Mouse (Mus musculus) layer of hippocampus, adult 2 months (tissue): ENCODE results near the gene C1qtnf12. TPM values are rescaled to one million over a fixed set of nuclear protein-coding genes. Genes with fewer than 3 reads are reported as not detected.

Experiments
- DNase-seq, 2 experiments: peaks; one replicate each; pipeline ENCODE4 v3.0.0; 2022; ENCODE audit warnings: low spot score in 2 of 2
- H3K27ac ChIP-seq: fragments of 200-600 bp; 2 replicates; pipeline ENCODE4 v1.8.1; 2022
- H3K4me3 ChIP-seq: fragments of 200-600 bp; 2 replicates; pipeline ENCODE4 v1.8.1; 2022; ENCODE audit warnings: mild to moderate bottlenecking
- CTCF ChIP-seq: fragments of 200-600 bp; conservative IDR thresholded peaks from 2 replicates; pipeline ENCODE4 v1.8.1; 2022; ENCODE audit warnings: antibody characterized with exemption, mild to moderate bottlenecking, moderate library complexity
- total RNA-seq, 2 experiments: library from RNA; stranded (reverse); gene quantifications; 2 replicates each; pipeline ENCODE4 v1.2.3; 2021

The C1qtnf12 gene
- total RNA-seq, 2 experiments from 2014 or later = 11.5 to 18.0 TPM

GRCm38 (mm10) chr4:155973239-155973638, 11.1 kb downstream of the C1qtnf12 start:
- no peak overlapping the region for H3K4me3 ChIP-seq
- no peak for DNase-seq
- no peak overlapping the region for H3K27ac ChIP-seq
- TF ChIP-seq CTCF = 0 out of 2 replicates have a peak, but pooled peaks have one; percentile 7

GRCm38 (mm10) chr4:155981436-155982082, 19.4 kb downstream of the C1qtnf12 start:
- no peak for DNase-seq
- H3K4me3 ChIP-seq = no peak overlapping the region
- no peak for TF ChIP-seq CTCF
- no peak overlapping the region for H3K27ac ChIP-seq

- DNase-seq = no peak
- Histone ChIP-seq H3K4me3 (no peak overlapping the region), H3K27ac (no peak overlapping the region)
- no peak for TF ChIP-seq CTCF
Measured at GRCm38 (mm10) chr4:155983788-155984187, 21.7 kb downstream of the C1qtnf12 start.

GRCm38 (mm10) chr4:155991211-155991907, 29.2 kb downstream of the C1qtnf12 start:
- no peak for TF ChIP-seq CTCF
- Histone ChIP-seq H3K27ac (peak overlapping the region; percentile 96), H3K4me3 (peak overlapping the region; percentile 88)
- DNase-seq = peak; percentile 10 to 12

- Histone ChIP-seq H3K27ac (peak overlapping the region; percentile 96), H3K4me3 (peak overlapping the region; percentile 88)
- no peak for TF ChIP-seq CTCF
- no peak for DNase-seq
Measured at GRCm38 (mm10) chr4:155991908-155992230, 29.8 kb downstream of the C1qtnf12 start.

- peak; percentile 83 for DNase-seq
- Histone ChIP-seq H3K4me3 (peak within 1 kb of the TSS; percentile 88), H3K27ac (peak within 1 kb of the TSS; percentile 100)
- TF ChIP-seq CTCF = peak; percentile 84
Measured at GRCm38 (mm10) chr4:155992241-155992905, 30.3 kb downstream of the C1qtnf12 start, which contains the start of the genes B3galt6 and Sdf4. Gene B3galt6, minus strand, starts transcription at chr4:155992649. Gene Sdf4, plus strand, starts transcription at chr4:155992872.

- TF ChIP-seq CTCF = no peak
- peak overlapping the region; percentile 76 for H3K4me3 ChIP-seq
- peak overlapping the region; percentile 100 for H3K27ac ChIP-seq
- DNase-seq = peak; percentile 94 to 95
Measured at GRCm38 (mm10) chr4:155992906-155993547, 30.9 kb downstream of the C1qtnf12 start.

- Histone ChIP-seq H3K27ac (peak overlapping the region; percentile 100), H3K4me3 (peak overlapping the region; percentile 76)
- no peak for TF ChIP-seq CTCF
- DNase-seq = no peak
Measured at GRCm38 (mm10) chr4:155993606-155994005, 31.5 kb downstream of the C1qtnf12 start.

- no peak for TF ChIP-seq CTCF
- DNase-seq = no peak
- H3K27ac ChIP-seq = no peak overlapping the region
- H3K4me3 ChIP-seq = no peak overlapping the region
Measured at GRCm38 (mm10) chr4:156004109-156004508, 42.0 kb downstream of the C1qtnf12 start.

GRCm38 (mm10) chr4:156008369-156008768, 46.3 kb downstream of the C1qtnf12 start:
- no peak for TF ChIP-seq CTCF
- no peak overlapping the region for H3K4me3 ChIP-seq
- H3K27ac ChIP-seq = no peak overlapping the region
- no peak for DNase-seq

GRCm38 (mm10) chr4:156013637-156014036, 51.5 kb downstream of the C1qtnf12 start, which contains the start of gene Tnfrsf4:
Gene Tnfrsf4, plus strand, starts transcription at chr4:156013843.
- DNase-seq = no peak
- no peak within 1 kb of the TSS for H3K4me3 ChIP-seq
- TF ChIP-seq CTCF = no peak

GRCm38 (mm10) chr4:156014436-156014835, 52.3 kb downstream of the C1qtnf12 start:
- DNase-seq = no peak
- no peak overlapping the region for H3K4me3 ChIP-seq

More at GRCm38 (mm10) chr4:156013637-156014036, 51.5 kb downstream of the C1qtnf12 start, which contains the start of gene Tnfrsf4:
- no peak within 1 kb of the TSS for H3K27ac ChIP-seq

More at GRCm38 (mm10) chr4:156014436-156014835, 52.3 kb downstream of the C1qtnf12 start:
- H3K27ac ChIP-seq = no peak overlapping the region
- TF ChIP-seq CTCF = no peak

Other genes with a start within 250 kb of the C1qtnf12 start
- 10 to 100 TPM; 32.7 to 39.0 TPM for gene Tmem240, start 227.5 kb upstream of the C1qtnf12 start, total RNA-seq
- gene Atad3a, start 201.2 kb upstream of the C1qtnf12 start, total RNA-seq = 10 to 100 TPM; 49.9 to 51.4 TPM
- 1 to 10 TPM; 9.6 to 9.8 TPM for gene Vwa1, start 187.6 kb upstream of the C1qtnf12 start, total RNA-seq
- 10 to 100 TPM; 24.0 to 24.8 TPM for gene Tmem88b, start 176.4 kb upstream of the C1qtnf12 start, total RNA-seq
- gene Ankrd65, start 171.9 kb upstream of the C1qtnf12 start, total RNA-seq = under 1 TPM in 1 of 2 experiments, not detected in 1; 0.32 TPM
- 10 to 100 TPM; 86.6 to 89.6 TPM for gene Mrpl20, start 159.4 kb upstream of the C1qtnf12 start, total RNA-seq
- gene Ccnl2, start 149.8 kb upstream of the C1qtnf12 start, total RNA-seq = 10 to 100 TPM; 79.4 to 94.2 TPM
- 100 to 1,000 TPM; 102 to 105 TPM for gene Aurkaip1, start 131.0 kb upstream of the C1qtnf12 start, total RNA-seq
- gene Mxra8, start 122.6 kb upstream of the C1qtnf12 start, total RNA-seq = 10 to 100 TPM in 1 of 2 experiments, 1 to 10 TPM in 1; 8.4 to 10.6 TPM
- gene Dvl1, start 114.9 kb upstream of the C1qtnf12 start, total RNA-seq = 10 to 100 TPM; 80.8 to 81.9 TPM
- gene Tas1r3, start 99.0 kb upstream of the C1qtnf12 start, total RNA-seq = under 1 TPM; 0.33 to 0.44 TPM
- gene Cptp, start 92.9 kb upstream of the C1qtnf12 start, total RNA-seq = 10 to 100 TPM; 29.2 to 31.7 TPM
- gene Ints11, start 92.8 kb upstream of the C1qtnf12 start, total RNA-seq = 10 to 100 TPM; 33.7 to 35.8 TPM
- gene Pusl1, start 70.5 kb upstream of the C1qtnf12 start, total RNA-seq = 10 to 100 TPM; 62.3 to 68.1 TPM
- gene Acap3, start 70.5 kb upstream of the C1qtnf12 start, total RNA-seq = 100 to 1,000 TPM; 121 to 129 TPM
- gene Ube2j2, start 18.5 kb upstream of the C1qtnf12 start, total RNA-seq = 10 to 100 TPM; 69.8 to 71.2 TPM
- 10 to 100 TPM in 1 of 2 experiments, 1 to 10 TPM in 1; 9.3 to 10.1 TPM for gene B3galt6, start 30.3 kb downstream of the C1qtnf12 start, total RNA-seq
- 100 to 1,000 TPM; 191 to 194 TPM for gene Sdf4, start 30.6 kb downstream of the C1qtnf12 start, total RNA-seq
- 1 to 10 TPM; 1.3 to 2.3 TPM for gene Tnfrsf4, start 51.5 kb downstream of the C1qtnf12 start, total RNA-seq
- not detected for gene Tnfrsf18, start 63.8 kb downstream of the C1qtnf12 start, total RNA-seq
- under 1 TPM in 1 of 2 experiments, not detected in 1; 0.26 TPM for gene Ttll10, start 97.1 kb downstream of the C1qtnf12 start, total RNA-seq
- gene 9430015G10Rik, start 147.7 kb downstream of the C1qtnf12 start, total RNA-seq = 10 to 100 TPM; 27.3 to 34.9 TPM
- 1 to 10 TPM in 1 of 2 experiments, under 1 TPM in 1; 0.79 to 1.1 TPM for gene Rnf223, start 168.2 kb downstream of the C1qtnf12 start, total RNA-seq
- 100 to 1,000 TPM; 146 to 148 TPM for gene Agrn, start 235.2 kb downstream of the C1qtnf12 start, total RNA-seq
- 1 to 10 TPM in 1 of 2 experiments, under 1 TPM in 1; 0.87 to 1.3 TPM for gene Isg15, start 238.5 kb downstream of the C1qtnf12 start, total RNA-seq
- 1 to 10 TPM; 5.6 to 7.1 TPM for gene AW011738, start 241.0 kb downstream of the C1qtnf12 start, total RNA-seq